Mouse (Mus musculus) bone marrow macrophage, adult 2 months (primary cell): ENCODE results near the gene Gpr183. TPM values are rescaled to one million over a fixed set of nuclear protein-coding genes. Genes with fewer than 3 reads are reported as not detected.

ENCODE experiments used
- H3K27ac ChIP-seq: 2 replicates; pipeline ENCODE4 v1.5.1; 2012; ENCODE audit warnings: low read depth, low read length; ENCODE audit not compliant: insufficient read depth
- H3K4me1 ChIP-seq: 2 replicates; pipeline ENCODE4 v1.6.1; 2012; ENCODE audit warnings: low read length; ENCODE audit not compliant: control insufficient read depth, insufficient read depth
- H3K4me3 ChIP-seq: 2 replicates; pipeline ENCODE4 v1.5.1; 2012; ENCODE audit warnings: mild to moderate bottlenecking, low read length, moderate library complexity; ENCODE audit not compliant: insufficient read depth
- CTCF ChIP-seq: IDR thresholded peaks from 2 replicates; pipeline ENCODE4 v1.5.1; 2012; ENCODE audit warnings: low read depth, mild to moderate bottlenecking, low read length, moderate library complexity
- POLR2A ChIP-seq: IDR thresholded peaks from 2 replicates; pipeline ENCODE4 v1.6.1; 2012; ENCODE audit warnings: mild to moderate bottlenecking, low read depth, low read length, borderline replicate concordance
- polyA plus RNA-seq: library from polyadenylated mRNA; stranded (reverse); fragments of >200 nt; gene quantifications from 2 replicates; pipeline ENCODE4 v1.2.4, GENCODE M21; 2012; ENCODE audit not compliant: missing spikeins, insufficient read depth, insufficient read length

Gpr183 gene
- 33.0 and 34.1 TPM in 2 replicates for polyA plus RNA-seq

GRCm38 (mm10) chr14:121964990-121965389, at the start of gene Gpr183:
TSS of gene Gpr183 (minus strand) at chr14:121965195.
- Histone ChIP-seq H3K27ac (peak within 1 kb of the TSS; percentile 91), H3K4me3 (peak within 1 kb of the TSS; percentile 74), H3K4me1 (peaks cover 34% of the 10 kb centered on the region)
- TF ChIP-seq POLR2A (no peak), CTCF (no peak)

- TF ChIP-seq CTCF (no peak), POLR2A (no peak)
- peaks cover 59% of the 10 kb centered on the region for H3K4me1 ChIP-seq
- peak overlapping the region; percentile 12; the same call in 1 of the 2 replicates for H3K4me3 ChIP-seq
- H3K27ac ChIP-seq, result peak overlapping the region; percentile 93
These were observed 48.5 kb upstream of the Gpr183 start for GRCm38 (mm10) chr14:122013417-122013951.

GRCm38 (mm10) chr14:122012814-122013213, 47.8 kb upstream of the Gpr183 start:
- Histone ChIP-seq H3K4me3 (no peak overlapping the region), H3K27ac (peak overlapping the region; percentile 90), H3K4me1 (peaks cover 59% of the 10 kb centered on the region)
- TF ChIP-seq POLR2A (no peak), CTCF (no peak)

- peak overlapping the region; percentile 26 for H3K27ac ChIP-seq
- TF ChIP-seq CTCF, result no peak
- no peak for TF ChIP-seq POLR2A
- H3K4me3 ChIP-seq, result no peak overlapping the region
- H3K4me1 ChIP-seq, result peaks cover 59% of the 10 kb centered on the region
These were observed 47.2 kb upstream of the Gpr183 start for GRCm38 (mm10) chr14:122012193-122012592.

GRCm38 (mm10) chr14:122011768-122012167, 46.8 kb upstream of the Gpr183 start:
- H3K4me1 ChIP-seq, result peaks cover 59% of the 10 kb centered on the region
- TF ChIP-seq POLR2A, result no peak
- TF ChIP-seq CTCF, result no peak
- no peak overlapping the region for H3K4me3 ChIP-seq
- H3K27ac ChIP-seq, result peak overlapping the region; percentile 26

GRCm38 (mm10) chr14:122010301-122010700, 45.3 kb upstream of the Gpr183 start:
- Histone ChIP-seq H3K4me1 (peaks cover 55% of the 10 kb centered on the region), H3K27ac (peak overlapping the region; percentile 81), H3K4me3 (no peak overlapping the region)
- no peak for TF ChIP-seq CTCF
- TF ChIP-seq POLR2A, result no peak

- peak overlapping the region; percentile 81 for H3K27ac ChIP-seq
- TF ChIP-seq POLR2A, result no peak
- TF ChIP-seq CTCF, result no peak
- H3K4me1 ChIP-seq, result peaks cover 52% of the 10 kb centered on the region
- no peak overlapping the region for H3K4me3 ChIP-seq
These were observed 44.5 kb upstream of the Gpr183 start for GRCm38 (mm10) chr14:122009502-122009901.

GRCm38 (mm10) chr14:122008261-122008660, 43.3 kb upstream of the Gpr183 start:
- peaks cover 50% of the 10 kb centered on the region for H3K4me1 ChIP-seq
- no peak overlapping the region for H3K27ac ChIP-seq
- TF ChIP-seq CTCF, result no peak
- TF ChIP-seq POLR2A, result no peak
- H3K4me3 ChIP-seq, result no peak overlapping the region

- no peak overlapping the region for H3K27ac ChIP-seq
- no peak overlapping the region for H3K4me3 ChIP-seq
- TF ChIP-seq POLR2A, result no peak
- TF ChIP-seq CTCF, result no peak
- peaks cover 41% of the 10 kb centered on the region for H3K4me1 ChIP-seq
These were observed 38.8 kb upstream of the Gpr183 start for GRCm38 (mm10) chr14:122003812-122004211.

- Histone ChIP-seq H3K27ac (no peak overlapping the region), H3K4me1 (peaks cover 48% of the 10 kb centered on the region), H3K4me3 (no peak overlapping the region)
- no peak for TF ChIP-seq CTCF
- TF ChIP-seq POLR2A, result no peak
These were observed 37.2 kb upstream of the Gpr183 start for GRCm38 (mm10) chr14:122002224-122002623.
